Mouse (Mus musculus) left cerebral cortex, adult 2 months (tissue): ENCODE measurements around the gene Chsy1. TPM values are rescaled to one million over a fixed set of nuclear protein-coding genes. Genes with fewer than 3 reads are reported as not detected.

Experiments
- DNase-seq, 2 experiments: peaks; one replicate each; pipeline ENCODE4 v3.0.0; 2021 to 2022; ENCODE audit warnings: low spot score in 2 of 2, mixed read lengths in 1 of 2; ENCODE audit errors: extremely low spot score in 1 of 2
- H3K27ac ChIP-seq: fragments of 200-600 bp; 2 replicates; pipeline ENCODE4 v1.8.1; 2022
- H3K4me3 ChIP-seq: fragments of 200-600 bp; 2 replicates; pipeline ENCODE4 v1.8.1; 2022
- CTCF ChIP-seq: fragments of 200-600 bp; IDR thresholded peaks from 2 replicates; pipeline ENCODE4 v1.8.1; 2022; ENCODE audit warnings: antibody characterized with exemption, mild to moderate bottlenecking, moderate library complexity
- intact Hi-C: fragments of 180-260 bp; cut with DNase I; formaldehyde crosslinking; loops from one replicate; pipeline ENCODE4 v1.15.1; 2025
- total RNA-seq, 2 experiments: library from RNA; stranded (reverse); gene quantifications; 2 replicates each; pipeline ENCODE4 v1.2.3; 2021

Gene Chsy1
- total RNA-seq, 2 experiments from 2014 or later: 15.6 to 17.3 TPM

DNA sequence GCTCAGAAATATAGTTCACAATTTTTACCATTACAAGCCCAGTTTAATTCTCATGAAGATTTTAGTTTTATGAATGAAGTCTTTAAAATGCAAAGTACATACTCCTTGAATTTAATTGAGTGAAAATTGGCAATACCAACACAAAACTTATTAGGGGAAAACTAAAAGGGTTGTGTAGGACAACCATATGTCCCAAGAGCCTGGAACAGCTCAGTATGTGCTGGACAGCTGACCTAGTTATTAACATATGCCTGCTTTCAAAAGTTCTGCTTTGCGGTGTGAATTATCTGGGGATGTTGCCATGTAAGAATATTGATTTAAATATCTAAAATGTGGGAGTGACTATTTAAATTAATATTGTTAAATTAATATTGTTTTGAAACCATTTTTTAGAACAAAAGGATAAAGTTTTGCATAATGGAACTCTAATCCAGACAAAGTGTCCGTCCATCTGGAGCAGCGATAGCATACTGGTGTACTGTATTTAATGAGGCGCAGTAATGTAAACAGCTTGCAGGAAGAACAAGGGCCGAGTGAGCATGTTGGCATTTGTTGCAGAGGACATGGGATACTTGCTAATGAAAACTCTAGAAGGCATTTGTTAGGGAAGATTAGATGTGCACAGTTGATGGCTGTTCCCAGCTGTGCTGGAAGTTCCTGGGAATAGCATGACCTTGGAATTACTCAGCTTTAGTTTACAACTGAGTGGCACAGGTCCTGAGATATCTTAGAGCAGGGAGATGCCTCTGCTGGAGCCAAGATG lies 55.9 kb downstream of the Chsy1 start:
- Histone ChIP-seq H3K27ac (no peak overlapping the region), H3K4me3 (no peak overlapping the region)
- TF ChIP-seq CTCF: no peak
- no peak for DNase-seq
- intact Hi-C loops: no loop called here

GRCm38 (mm10) chr7:66168877-66169276 lies 59.6 kb downstream of the Chsy1 start:
- no peak for TF ChIP-seq CTCF
- H3K27ac ChIP-seq: no peak overlapping the region
- no peak for DNase-seq
- no peak overlapping the region for H3K4me3 ChIP-seq
- intact Hi-C loops: no loop called here

DNA sequence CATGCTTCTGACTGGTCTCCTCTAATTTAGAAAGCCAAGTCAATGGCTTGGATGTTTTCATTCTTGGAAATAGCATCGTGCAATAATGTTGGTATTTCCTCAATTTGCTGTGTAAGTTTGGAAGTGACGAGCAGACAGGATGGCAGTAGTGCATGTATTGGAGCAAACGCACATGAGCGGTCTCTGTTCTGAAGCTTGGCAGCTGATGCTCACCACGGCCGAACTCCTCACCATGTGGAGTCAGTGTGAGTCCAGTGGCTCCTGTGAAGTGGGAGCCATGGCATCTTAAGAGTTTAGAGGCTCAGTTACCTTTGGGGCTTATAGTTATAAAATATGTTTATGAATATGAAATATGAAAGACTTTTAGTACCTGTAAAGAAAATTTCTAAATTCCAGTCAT lies 60.2 kb downstream of the Chsy1 start:
- H3K27ac ChIP-seq: no peak overlapping the region
- H3K4me3 ChIP-seq: no peak overlapping the region
- intact Hi-C loops: no loop called here
- TF ChIP-seq CTCF: no peak
- no peak for DNase-seq

DNA sequence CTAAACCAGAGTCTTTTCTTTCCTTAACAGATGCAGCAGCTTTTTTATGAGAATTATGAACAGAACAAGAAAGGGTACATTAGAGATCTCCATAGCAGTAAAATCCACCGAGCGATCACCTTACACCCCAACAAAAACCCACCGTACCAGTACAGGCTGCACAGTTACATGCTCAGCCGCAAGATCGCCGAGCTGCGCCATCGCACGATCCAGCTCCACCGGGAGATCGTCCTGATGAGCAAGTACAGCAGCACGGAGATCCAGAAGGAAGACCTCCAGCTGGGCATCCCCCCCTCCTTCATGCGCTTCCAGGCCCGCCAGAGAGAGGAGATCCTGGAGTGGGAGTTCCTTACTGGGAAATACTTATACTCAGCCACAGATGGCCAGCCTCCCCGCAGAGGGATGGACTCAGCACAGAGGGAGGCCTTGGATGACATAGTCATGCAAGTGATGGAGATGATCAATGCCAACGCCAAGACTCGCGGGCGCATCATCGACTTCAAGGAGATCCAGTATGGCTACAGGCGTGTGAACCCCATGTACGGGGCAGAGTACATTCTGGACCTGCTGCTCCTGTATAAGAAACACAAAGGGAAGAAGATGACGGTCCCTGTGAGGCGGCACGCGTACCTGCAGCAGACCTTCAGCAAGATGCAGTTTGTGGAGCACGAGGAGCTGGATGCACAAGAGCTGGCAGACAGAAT lies 61.6 kb downstream of the Chsy1 start:
- intact Hi-C loops: loop anchor here (5.0 kb wide), 1 partner anchor 59 kb away; no protein-coding TSS in a partner anchor
- no peak overlapping the region for H3K4me3 ChIP-seq
- DNase-seq: no peak
- no peak for TF ChIP-seq CTCF
- no peak overlapping the region for H3K27ac ChIP-seq

- Histone ChIP-seq H3K4me3 (no peak overlapping the region), H3K27ac (no peak overlapping the region)
- intact Hi-C loops: no loop called here
- TF ChIP-seq CTCF: no peak
- DNase-seq: no peak
These were observed 66.4 kb downstream of the Chsy1 start for GRCm38 (mm10) chr7:66175738-66176137.

DNA sequence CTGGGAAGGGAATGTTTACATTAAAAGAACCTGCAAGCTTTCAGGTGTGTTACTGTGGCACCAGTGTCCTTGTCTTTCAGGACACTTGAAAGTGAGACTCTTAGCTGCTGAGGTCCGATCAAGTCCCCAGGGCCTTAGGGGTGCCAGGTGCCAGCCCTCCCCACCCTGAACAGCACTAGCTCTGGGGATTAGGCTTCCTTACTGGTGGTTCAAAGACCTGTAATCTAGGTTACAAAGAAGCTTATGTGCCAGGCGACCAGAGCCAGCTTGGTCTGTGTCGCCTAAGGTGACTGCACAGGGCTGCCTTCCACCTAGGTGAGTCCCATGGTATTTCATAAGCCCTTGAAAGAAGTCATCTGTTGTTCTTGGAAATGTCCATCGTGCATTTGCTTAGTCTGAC lies 66.9 kb downstream of the Chsy1 start:
- intact Hi-C loops: no loop called here
- TF ChIP-seq CTCF: no peak
- no peak for DNase-seq
- Histone ChIP-seq H3K27ac (no peak overlapping the region), H3K4me3 (no peak overlapping the region)

- intact Hi-C loops: no loop called here
- DNase-seq: no peak
These were observed 67.6 kb downstream of the Chsy1 start for GRCm38 (mm10) chr7:66176929-66177328.

DNA sequence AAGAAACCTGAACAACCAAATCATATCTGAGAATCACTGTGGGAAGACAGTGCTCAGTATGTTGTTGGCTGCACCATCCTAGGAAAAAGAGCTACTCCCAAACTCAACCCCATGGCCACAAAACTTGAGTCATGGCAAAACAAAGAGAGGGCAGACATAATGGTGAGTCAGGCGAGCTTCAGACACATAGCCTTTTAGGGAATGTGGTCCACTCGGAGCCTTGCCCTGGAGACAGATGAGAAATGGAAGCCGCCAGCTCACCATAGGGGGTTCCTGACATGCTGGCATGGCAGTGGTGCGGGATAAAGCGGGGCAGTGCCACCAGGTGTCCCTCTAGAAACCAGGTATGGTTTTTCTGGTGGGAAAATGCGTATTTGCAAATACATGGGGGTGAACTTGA lies 68.8 kb downstream of the Chsy1 start:
- intact Hi-C loops: no loop called here
- DNase-seq: no peak
- no peak overlapping the region for H3K27ac ChIP-seq
- no peak overlapping the region for H3K4me3 ChIP-seq
- TF ChIP-seq CTCF: no peak

More at GRCm38 (mm10) chr7:66176929-66177328, 67.6 kb downstream of the Chsy1 start:
- TF ChIP-seq CTCF: no peak
- no peak overlapping the region for H3K4me3 ChIP-seq
- no peak overlapping the region for H3K27ac ChIP-seq

- DNase-seq: peak; percentile 19 to 37
- peak overlapping the region; percentile 38; the same call in 1 of the 2 replicates for H3K27ac ChIP-seq
- intact Hi-C loops: no loop called here
- H3K4me3 ChIP-seq: no peak overlapping the region
- no peak for TF ChIP-seq CTCF
These were observed 69.8 kb downstream of the Chsy1 start for GRCm38 (mm10) chr7:66179120-66179581.

DNA sequence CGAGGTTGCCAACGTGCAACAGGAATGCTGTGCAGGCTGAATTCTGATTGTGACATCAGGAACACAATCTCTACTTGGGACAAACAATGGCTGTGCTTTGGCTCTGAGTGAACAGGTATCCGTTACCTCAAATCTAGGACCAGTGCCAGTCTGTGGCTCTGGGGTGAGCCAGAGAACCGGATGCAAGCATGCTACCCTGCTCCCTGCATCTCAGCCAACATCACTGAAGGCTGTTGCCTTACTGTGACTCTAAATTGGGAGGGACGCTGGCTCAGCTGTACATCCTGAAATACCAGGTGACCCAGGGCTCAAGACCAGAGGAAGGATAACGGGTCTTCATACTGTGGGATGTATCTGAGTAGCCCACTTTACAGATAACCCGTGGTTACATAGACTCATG lies 70.4 kb downstream of the Chsy1 start:
- Histone ChIP-seq H3K27ac (peak overlapping the region; percentile 38; the same call in 1 of the 2 replicates), H3K4me3 (no peak overlapping the region)
- intact Hi-C loops: no loop called here
- no peak for TF ChIP-seq CTCF
- no peak for DNase-seq

- DNase-seq: no peak
- H3K4me3 ChIP-seq: no peak overlapping the region
- intact Hi-C loops: no loop called here
- no peak for TF ChIP-seq CTCF
- H3K27ac ChIP-seq: no peak overlapping the region
These were observed 70.9 kb downstream of the Chsy1 start for GRCm38 (mm10) chr7:66180260-66180659.

DNA sequence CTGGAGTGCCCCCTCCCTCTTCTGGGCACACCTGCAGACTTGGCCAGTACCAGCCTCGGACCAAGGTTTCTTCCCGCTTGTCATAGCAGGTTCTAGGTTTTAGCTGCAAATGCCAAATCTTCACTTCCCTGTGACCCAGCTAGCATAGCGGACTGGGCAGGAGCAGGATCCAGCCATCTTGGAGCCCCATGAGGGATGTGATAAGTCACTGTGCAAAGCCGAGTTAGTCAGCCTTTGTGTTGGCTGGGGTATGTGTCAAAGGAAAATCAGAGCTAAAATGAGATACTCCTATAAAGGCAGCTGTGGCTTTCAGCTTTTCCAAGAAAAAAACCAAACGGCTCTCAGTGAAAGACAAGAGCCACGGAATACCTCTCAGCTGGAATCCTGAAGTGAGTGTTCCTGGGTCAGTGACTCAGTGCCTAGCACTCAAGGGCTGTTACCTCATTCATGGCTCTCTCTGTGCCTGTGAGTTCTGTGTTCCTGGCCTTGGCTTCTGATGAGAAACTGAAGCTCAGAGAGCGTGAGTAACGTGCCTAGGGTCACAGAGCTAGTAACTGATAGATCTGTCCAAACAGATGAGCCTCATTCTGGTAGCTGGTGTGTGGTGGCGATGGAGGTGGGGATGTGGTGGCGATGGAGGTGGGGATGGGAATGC lies 71.5 kb downstream of the Chsy1 start:
- Histone ChIP-seq H3K27ac (no peak overlapping the region), H3K4me3 (no peak overlapping the region)
- TF ChIP-seq CTCF: no peak
- intact Hi-C loops: no loop called here
- no peak for DNase-seq
